Mouse (Mus musculus) C2C12 (cell line): ENCODE measurements around the gene Slc43a3. TPM values are rescaled to one million over a fixed set of nuclear protein-coding genes. Genes with fewer than 3 reads are reported as not detected.

Experiments
- H3K27me3 ChIP-seq: one replicate; pipeline ENCODE4 v1.6.1; 2011; ENCODE audit not compliant: control insufficient read depth, insufficient read depth, insufficient read length
- H3K36me3 ChIP-seq: one replicate; pipeline ENCODE4 v1.6.1; 2011; ENCODE audit not compliant: control insufficient read depth, insufficient read depth
- H3K4me3 ChIP-seq: one replicate; pipeline ENCODE4 v1.5.1; 2011; ENCODE audit warnings: mild to moderate bottlenecking, control low read depth; ENCODE audit not compliant: poor library complexity, insufficient read depth, severe bottlenecking
- H3K79me2 ChIP-seq: one replicate; pipeline ENCODE4 v1.6.1; 2011; ENCODE audit not compliant: control insufficient read depth, insufficient read depth
- H3K79me3 ChIP-seq: one replicate; pipeline ENCODE4 v1.6.1; 2011; ENCODE audit warnings: low read depth, control low read depth
- H3ac ChIP-seq: one replicate; pipeline ENCODE3; 2011; ENCODE audit warnings: low read depth; ENCODE audit not compliant: control insufficient read depth, insufficient read length
- CEBPB ChIP-seq: IDR thresholded peaks from one replicate; pipeline ENCODE4 v1.6.1; 2011; ENCODE audit warnings: low read depth, mild to moderate bottlenecking, control low read depth, moderate library complexity
- CTCF ChIP-seq: IDR thresholded peaks from one replicate; pipeline ENCODE4 v1.5.1; 2011; ENCODE audit not compliant: control insufficient read depth, insufficient read depth, insufficient read length
- FOSL1 ChIP-seq: IDR thresholded peaks from one replicate; pipeline ENCODE4 v1.8.0; 2011; ENCODE audit warnings: mild to moderate bottlenecking, low read length; ENCODE audit not compliant: poor library complexity, insufficient read depth, severe bottlenecking
- MAX ChIP-seq: IDR thresholded peaks from one replicate; pipeline ENCODE4 v1.6.1; 2011; ENCODE audit warnings: mild to moderate bottlenecking, control low read depth
- MYOD1 ChIP-seq: IDR thresholded peaks from one replicate; pipeline ENCODE4 v1.6.1; 2011; ENCODE audit warnings: low read depth; ENCODE audit not compliant: control insufficient read depth, insufficient read length
- MYOG ChIP-seq: IDR thresholded peaks from one replicate; pipeline ENCODE4 v1.6.1; 2011; ENCODE audit not compliant: control insufficient read depth, insufficient read length; ENCODE audit errors: extremely low read depth
- USF1 ChIP-seq: IDR thresholded peaks from one replicate; pipeline ENCODE4 v1.6.1; 2011; ENCODE audit warnings: low read depth, mild to moderate bottlenecking, control low read depth, moderate library complexity
- polyA plus RNA-seq: library from polyadenylated mRNA; unstranded; fragments of >200 nt; fragmentation: generic; extraction: Trizol; gene quantifications from one replicate; pipeline ENCODE4 v1.2.1, GENCODE M21; 2012; ENCODE audit warnings: missing spikeins

The Slc43a3 gene
- polyA plus RNA-seq, 1 experiment: 10.5 TPM

DNA sequence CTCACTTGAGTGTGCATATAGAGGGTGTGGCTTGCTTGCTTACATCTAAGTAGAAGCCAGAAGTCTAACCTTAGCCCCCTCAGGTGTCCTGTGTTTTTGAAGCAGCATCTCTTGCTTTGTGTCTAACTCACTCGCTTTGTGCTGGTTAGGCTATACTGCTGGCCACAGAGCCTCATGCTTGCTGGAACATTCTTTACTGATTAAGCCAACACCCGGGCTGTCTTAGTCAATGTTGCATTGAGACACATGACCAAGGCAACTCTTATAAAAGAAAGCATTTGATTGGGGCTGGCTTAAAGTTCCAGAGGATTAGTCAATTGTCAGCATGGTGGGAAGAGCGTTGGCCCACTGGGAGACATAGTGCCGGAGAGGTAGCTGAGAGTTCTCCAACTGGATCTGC is 5.4 kb downstream of the Slc43a3 start:
- H3K79me3 ChIP-seq: no peaks in the 10 kb centered on the region
- TF ChIP-seq FOSL1 (no peak), MYOG (no peak), MAX (no peak)
- no peaks in the 10 kb centered on the region for H3K36me3 ChIP-seq
- H3K27me3 ChIP-seq: no peaks in the 10 kb centered on the region
- H3K4me3 ChIP-seq: no peak overlapping the region
- no peaks in the 10 kb centered on the region for H3K79me2 ChIP-seq
- H3ac ChIP-seq: no peak overlapping the region

DNA sequence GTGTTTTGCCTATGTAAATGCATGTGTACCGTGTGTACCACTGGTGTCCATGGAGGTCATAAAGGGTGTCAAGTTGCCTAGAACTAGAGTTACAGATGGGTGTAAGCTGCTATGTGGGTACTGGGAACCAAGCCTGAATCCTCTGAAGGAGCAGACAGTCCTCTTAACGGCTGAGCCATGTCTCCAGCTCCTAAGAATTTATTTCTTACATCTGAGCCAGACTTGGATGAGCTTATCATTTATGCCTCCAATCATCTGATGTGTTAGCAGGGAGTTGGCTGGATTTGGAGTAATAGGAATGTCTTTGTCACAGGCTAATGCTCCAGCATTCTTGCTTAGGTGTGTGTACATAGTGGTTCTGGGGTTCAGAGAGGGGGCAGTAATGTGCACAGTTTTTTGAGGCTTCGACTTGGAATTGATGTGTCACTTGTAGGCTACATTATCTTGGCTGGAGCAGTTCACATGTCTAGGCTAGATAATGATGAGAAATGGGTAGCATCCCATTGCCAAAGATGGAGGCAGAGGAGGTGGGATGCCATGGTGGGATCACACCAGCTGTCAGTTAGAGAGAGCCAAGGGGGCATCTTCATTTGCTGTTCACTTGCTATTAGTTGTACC is 10.9 kb downstream of the Slc43a3 start:
- Histone ChIP-seq H3ac (no peak overlapping the region), H3K79me3 (no peaks in the 10 kb centered on the region), H3K79me2 (no peaks in the 10 kb centered on the region), H3K27me3 (no peaks in the 10 kb centered on the region), H3K4me3 (no peak overlapping the region), H3K36me3 (no peaks in the 10 kb centered on the region)
- TF ChIP-seq MAX: no peak
- TF ChIP-seq CEBPB: no peak

DNA sequence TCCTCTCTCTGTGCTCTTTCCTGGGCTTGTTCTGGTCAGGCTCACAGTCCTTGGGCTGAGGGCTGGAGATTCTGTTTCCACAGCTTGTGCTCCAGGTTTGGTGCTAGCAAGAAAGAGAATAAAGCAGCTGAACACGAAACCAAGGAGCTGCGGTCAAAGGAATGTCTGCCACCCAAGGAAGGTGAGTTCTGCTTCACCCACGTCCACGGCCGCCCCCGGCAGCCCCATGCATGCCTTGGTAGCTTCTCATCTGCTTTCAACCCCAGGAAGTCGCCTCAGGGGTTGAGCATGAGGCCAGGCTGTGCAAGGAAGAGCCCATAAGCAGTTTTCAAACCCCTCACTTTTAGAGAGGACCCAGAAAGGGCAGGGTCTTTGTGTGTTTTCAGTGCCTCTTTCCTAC is 11.9 kb downstream of the Slc43a3 start:
- H3K4me3 ChIP-seq: no peak overlapping the region
- H3K79me3 ChIP-seq: no peaks in the 10 kb centered on the region
- no peak overlapping the region for H3ac ChIP-seq
- H3K36me3 ChIP-seq: no peaks in the 10 kb centered on the region
- TF ChIP-seq MYOG (no peak), MYOD1 (no peak), FOSL1 (no peak), CEBPB (no peak), CTCF (no peak), USF1 (no peak), MAX (no peak)
- no peaks in the 10 kb centered on the region for H3K79me2 ChIP-seq
- H3K27me3 ChIP-seq: no peaks in the 10 kb centered on the region

DNA sequence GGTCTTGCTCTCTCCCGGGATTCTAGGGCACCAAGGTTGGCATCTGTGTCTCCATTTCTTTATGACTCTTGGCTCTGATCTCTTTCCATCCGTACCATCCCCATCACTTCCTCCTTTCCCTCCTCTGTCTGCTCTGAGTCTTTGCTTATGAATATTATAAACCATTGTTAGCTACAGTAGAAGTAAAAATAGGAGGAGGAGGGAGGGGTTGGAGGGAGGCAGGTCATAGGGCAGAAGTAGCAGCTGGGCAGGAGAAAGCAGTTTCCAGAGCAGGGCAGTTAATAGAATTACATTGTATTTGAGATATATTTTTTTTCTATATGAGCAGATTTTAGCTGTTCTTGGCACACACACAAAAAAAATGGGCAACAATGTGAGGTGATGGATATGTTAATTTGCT is 12.3 kb downstream of the Slc43a3 start:
- Histone ChIP-seq H3K79me3 (no peaks in the 10 kb centered on the region), H3K36me3 (no peaks in the 10 kb centered on the region), H3K79me2 (no peaks in the 10 kb centered on the region), H3ac (no peak overlapping the region), H3K27me3 (no peaks in the 10 kb centered on the region), H3K4me3 (no peak overlapping the region)
- TF ChIP-seq FOSL1 (no peak), MYOD1 (no peak), USF1 (no peak), CEBPB (no peak)

DNA sequence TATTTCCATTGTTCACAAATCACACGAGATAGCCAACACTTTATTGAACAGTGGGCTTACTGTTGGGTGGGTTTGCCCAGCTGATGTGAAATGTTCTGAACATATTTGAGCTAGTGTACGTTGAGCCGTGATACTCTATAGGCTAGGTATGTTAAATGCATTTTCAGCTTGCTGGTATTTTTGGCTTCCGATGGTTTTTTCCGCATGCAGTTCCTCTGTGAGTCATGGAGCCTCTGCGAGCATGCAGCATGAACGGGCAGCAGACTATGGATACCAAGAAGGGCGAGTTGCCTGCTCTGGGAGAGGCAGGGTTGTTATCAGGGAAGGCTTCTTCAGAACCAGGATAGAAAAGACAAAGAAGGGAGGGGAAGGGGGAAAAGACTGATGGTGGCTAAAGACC is 14.6 kb downstream of the Slc43a3 start:
- Histone ChIP-seq H3K79me3 (no peaks in the 10 kb centered on the region), H3K79me2 (no peaks in the 10 kb centered on the region), H3ac (no peak overlapping the region), H3K36me3 (no peaks in the 10 kb centered on the region), H3K4me3 (no peak overlapping the region), H3K27me3 (no peaks in the 10 kb centered on the region)
- TF ChIP-seq USF1: no peak

DNA sequence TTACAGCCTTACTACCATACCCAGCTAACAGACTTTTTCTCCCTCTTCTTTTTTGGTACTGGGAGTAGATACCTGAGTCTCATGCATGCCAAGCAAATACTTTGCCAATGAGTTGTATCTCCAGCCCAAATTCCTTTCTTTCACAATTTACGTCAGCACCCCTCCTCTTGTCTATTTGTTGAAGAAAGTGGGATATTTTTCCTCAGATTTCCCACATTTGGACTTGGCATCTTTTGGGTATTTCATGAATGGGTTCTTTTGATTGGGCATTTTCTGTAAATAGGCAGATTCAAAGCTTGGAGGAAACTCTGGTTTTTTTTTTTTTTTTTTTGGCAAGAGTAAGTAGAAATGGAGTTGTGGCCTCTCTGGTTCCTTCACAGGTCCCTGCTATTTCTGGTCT is 15.9 kb downstream of the Slc43a3 start:
- TF ChIP-seq FOSL1 (no peak), CEBPB (no peak), CTCF (no peak), MYOG (no peak), MYOD1 (no peak), MAX (no peak), USF1 (no peak)
- no peaks in the 10 kb centered on the region for H3K79me3 ChIP-seq
- no peaks in the 10 kb centered on the region for H3K36me3 ChIP-seq
- H3K27me3 ChIP-seq: no peaks in the 10 kb centered on the region
- no peak overlapping the region for H3ac ChIP-seq
- no peaks in the 10 kb centered on the region for H3K79me2 ChIP-seq
- H3K4me3 ChIP-seq: no peak overlapping the region

DNA sequence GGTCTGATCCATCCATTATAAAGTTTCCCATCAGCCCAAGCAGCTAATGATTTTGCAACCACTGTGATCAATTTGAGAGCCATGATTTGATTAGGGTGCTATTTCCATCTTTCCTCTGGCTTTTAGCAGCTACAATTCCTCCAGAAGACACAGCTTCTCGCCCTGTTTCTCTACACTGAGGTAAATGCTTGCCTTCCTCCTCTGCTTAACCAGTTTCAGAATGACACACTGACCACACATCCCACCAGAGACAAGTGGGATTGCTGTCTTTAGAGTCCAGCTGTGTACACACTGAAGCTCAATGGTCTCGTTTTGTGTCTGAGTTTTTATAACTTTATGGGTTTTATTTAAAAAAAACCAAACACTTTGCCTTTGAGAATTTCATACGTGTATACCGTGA is 16.3 kb downstream of the Slc43a3 start:
- no peak overlapping the region for H3K4me3 ChIP-seq
- H3K79me3 ChIP-seq: no peaks in the 10 kb centered on the region
- no peak overlapping the region for H3ac ChIP-seq
- no peaks in the 10 kb centered on the region for H3K36me3 ChIP-seq
- no peaks in the 10 kb centered on the region for H3K27me3 ChIP-seq
- no peak for TF ChIP-seq MYOD1
- no peaks in the 10 kb centered on the region for H3K79me2 ChIP-seq
